Mouse (Mus musculus): ENCODE data around the gene Klhl33. TPM values are rescaled to one million over a fixed set of nuclear protein-coding genes. Genes with fewer than 3 reads are reported as not detected.

Klhl33 gene
- 0.46 TPM for polyA plus RNA-seq (2014; fragmentation: Illumina TruSeq; extraction: RNeasy Lipid Tissue Mini Kit (QIAGEN cat#74804))

DNA sequence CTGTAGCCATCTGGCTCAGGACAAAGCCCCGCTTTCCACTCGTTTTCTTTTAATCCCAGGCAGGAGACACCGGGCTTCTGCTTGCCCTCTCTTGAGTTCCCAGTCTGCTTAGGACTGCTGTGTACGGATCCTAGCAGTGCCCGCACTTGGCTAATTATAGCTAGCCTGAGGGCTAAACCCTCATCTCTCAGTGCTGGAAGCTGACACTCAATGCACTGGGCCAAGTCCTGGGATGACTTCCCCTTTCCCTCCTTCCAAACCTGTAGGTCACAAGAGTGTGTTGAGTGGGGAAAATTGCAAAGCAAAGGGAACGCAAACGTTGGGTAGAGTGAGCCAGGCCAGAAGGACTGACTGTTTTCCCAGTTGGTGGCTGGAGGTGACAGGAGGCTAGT is at the start of gene Klhl33:
Gene Klhl33, minus strand, starts transcription at position 134 of the 392 bp plus-strand sequence.

DNA sequence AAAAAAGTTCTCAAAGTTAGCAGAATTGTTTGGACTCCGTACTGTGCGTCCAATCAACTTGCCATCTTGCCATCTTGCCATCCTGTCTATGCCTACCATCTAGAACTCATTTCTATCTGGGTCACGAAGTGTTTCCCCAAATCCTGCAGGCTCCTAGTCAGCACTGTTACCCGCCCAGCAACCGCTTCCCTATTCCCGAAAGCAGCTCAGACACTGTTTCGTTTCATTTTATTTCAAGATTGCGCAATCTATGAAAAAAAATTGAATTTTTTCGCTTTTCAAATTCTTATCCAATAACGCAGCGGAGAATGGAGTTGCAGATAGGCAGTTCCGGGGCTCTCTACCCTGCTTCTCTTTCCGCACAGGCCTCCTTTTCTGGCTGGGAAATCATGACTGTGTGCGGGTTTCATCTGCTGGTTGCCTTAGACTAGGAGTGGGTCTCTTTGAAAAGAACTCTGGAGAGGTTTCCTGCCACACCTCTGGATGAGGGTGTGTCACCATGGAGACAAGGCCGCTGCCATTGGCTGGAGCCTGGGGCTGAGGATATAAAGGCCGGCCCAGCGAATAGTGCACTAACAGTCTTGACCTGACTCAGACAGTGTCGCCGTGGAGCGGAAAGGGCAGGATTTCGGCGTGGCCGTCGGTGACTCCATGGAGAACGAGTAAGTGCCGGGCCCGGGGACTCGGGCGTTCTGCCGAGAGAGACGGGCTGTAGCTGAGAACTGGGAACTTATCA is 46.8 kb upstream of the Klhl33 start, which contains the start of gene Gm49342:
Gene Gm49342, plus strand, starts transcription at position 586 of the 736 bp plus-strand sequence.

DNA sequence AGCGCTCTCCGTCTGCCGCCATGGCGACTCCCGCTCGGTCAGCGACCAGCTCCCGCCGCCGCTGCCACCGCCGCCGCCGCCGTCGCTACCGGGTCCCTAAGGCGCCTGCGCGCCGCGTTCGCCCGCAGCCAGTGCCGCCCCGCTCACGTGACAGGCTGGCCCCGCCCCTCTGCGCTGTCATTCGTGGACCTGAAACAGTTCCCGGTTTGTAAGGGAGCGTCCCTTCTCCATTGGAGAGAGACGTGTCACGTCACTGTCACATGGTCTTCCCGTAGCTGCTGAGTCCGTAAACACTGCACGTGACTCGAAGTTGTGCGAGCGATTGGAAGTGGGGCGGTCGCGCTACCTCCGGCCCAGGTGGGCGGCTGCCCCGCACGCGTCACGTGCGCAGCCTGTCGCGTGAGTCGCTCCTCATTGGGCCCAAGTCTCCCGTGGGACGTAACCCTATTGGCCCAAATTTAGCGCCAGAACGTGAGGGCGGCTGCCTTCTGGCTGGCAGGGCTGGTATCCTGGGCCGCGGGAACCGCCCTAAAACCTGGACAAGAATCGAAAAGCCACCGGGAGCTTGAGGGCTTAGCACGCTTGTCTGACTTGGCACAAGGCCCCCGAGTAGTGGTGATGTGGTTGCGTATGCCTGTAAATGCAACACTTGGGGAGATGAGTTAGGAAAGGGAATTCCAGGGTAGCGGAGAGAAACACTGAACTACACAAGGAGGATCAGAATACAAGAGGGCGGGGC is 33.6 kb upstream of the Klhl33 start, which contains the start of the genes Pip4p1 and Pnp:
Gene Pip4p1, minus strand, starts transcription at position 103 of the 739 bp plus-strand sequence.
Gene Pnp, plus strand, starts transcription at position 329 of the 739 bp plus-strand sequence.

DNA sequence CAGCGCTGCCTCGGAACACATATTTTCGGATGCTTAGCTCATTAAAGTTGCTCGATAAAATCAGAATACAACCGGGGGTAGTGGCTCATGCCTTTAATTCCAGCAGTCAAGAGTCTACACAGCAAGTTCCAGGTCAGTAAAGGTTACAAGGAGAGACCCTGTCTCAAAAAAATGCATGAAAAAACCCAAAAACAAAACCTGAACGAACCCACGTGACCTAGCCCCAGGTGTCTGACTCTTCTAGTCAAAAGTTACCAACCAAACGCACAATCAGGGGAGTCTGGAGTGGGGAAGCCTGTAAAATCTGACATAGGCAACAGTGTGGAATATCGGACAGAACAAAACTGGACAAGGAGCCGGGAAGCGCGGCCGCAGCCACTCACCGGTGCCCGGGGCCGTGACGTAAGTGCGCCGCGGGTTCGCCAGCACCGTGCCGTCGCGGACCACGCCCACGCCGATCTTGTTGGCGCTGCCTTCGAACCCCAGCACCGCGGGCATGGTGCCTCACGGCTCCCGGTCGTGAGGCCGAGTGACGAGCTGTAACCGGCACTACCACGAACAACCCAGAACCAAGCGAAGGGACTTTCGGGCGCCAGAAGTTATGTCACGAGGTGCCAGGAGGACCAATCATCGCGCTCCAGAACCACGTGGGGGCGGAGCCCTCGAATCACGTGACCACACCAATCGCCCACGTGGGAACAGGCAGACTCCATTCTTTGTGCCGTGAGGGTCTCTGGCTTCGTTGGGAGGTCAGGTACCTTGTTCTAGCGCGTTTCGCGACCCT is 27.2 kb upstream of the Klhl33 start, which contains the start of the genes Osgep and Apex1:
Gene Osgep, minus strand, starts transcription at position 613 of the 784 bp plus-strand sequence.
Gene Apex1, plus strand, starts transcription at position 688 of the 784 bp plus-strand sequence.

DNA sequence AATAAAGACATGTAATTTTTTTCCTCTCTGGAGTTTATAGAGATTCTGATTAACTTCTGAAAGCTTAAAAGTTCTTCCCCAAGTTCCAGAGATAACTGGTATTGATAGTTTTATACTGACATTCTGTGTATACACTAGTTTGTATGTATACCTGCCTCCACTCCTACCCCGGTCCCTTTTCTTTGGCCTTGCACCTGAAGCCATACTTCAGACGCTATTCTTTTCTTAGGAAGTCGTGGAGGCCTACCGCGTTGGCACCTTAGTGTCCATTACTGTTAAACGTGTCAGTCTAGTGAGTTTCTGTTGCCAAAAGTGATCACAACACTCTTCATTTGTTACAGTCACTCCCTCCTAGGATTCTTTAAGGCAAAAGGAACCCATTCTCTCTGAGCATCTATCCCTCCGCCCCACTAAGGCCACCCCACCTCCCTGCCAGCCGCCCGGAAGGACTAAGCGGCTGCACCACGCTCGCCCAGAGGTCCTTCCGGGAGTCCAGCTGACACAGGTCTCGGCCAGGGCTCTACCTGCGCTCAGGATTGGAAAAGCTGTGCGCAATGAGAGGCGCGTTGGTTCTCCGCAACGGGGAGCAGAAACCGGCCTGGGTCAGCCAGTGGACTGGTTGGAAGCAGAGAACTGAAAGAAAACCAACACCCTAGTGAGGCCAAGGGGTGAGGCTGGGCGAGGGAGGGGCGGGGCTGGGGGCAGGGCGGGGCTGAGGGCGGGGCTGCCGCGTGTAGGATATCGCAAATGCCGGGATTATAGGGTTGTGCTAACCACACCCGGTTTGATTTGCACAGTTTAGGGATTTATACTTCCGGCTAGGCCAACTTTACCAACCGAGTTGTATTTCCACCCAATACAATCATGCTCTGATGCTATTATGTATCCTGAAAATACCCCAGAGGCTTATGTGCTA is 27.2 kb downstream of the Klhl33 start, which contains the start of gene Tep1:
Gene Tep1, minus strand, starts transcription at position 672 of the 916 bp plus-strand sequence.

Other genes starting within 250 kb of the Klhl33 start
- gene Olfr747, start 204.3 kb downstream of the Klhl33 start, polyA plus RNA-seq (2014; fragmentation: Illumina TruSeq; extraction: RNeasy Lipid Tissue Mini Kit (QIAGEN cat#74804)): not detected
- gene Olfr748, start 190.1 kb downstream of the Klhl33 start, polyA plus RNA-seq (2014; fragmentation: Illumina TruSeq; extraction: RNeasy Lipid Tissue Mini Kit (QIAGEN cat#74804)): not detected
- not detected for gene Olfr749, start 152.4 kb downstream of the Klhl33 start, polyA plus RNA-seq (2014; fragmentation: Illumina TruSeq; extraction: RNeasy Lipid Tissue Mini Kit (QIAGEN cat#74804))
- gene Ttc5, start 112.0 kb downstream of the Klhl33 start, polyA plus RNA-seq (2014; fragmentation: Illumina TruSeq; extraction: RNeasy Lipid Tissue Mini Kit (QIAGEN cat#74804)): 15.2 TPM
- 0.83 TPM for gene Ccnb1ip1, start 89.8 kb downstream of the Klhl33 start, polyA plus RNA-seq (2014; fragmentation: Illumina TruSeq; extraction: RNeasy Lipid Tissue Mini Kit (QIAGEN cat#74804))
- 50.8 TPM for gene Parp2, start 89.7 kb downstream of the Klhl33 start, polyA plus RNA-seq (2014; fragmentation: Illumina TruSeq; extraction: RNeasy Lipid Tissue Mini Kit (QIAGEN cat#74804))
- gene Tep1, start 26.9 kb downstream of the Klhl33 start, polyA plus RNA-seq (2014; fragmentation: Illumina TruSeq; extraction: RNeasy Lipid Tissue Mini Kit (QIAGEN cat#74804)): 6.2 TPM
- 14.7 TPM for gene Osgep, start 27.4 kb upstream of the Klhl33 start, polyA plus RNA-seq (2014; fragmentation: Illumina TruSeq; extraction: RNeasy Lipid Tissue Mini Kit (QIAGEN cat#74804))
- 27.8 TPM for gene Apex1, start 27.5 kb upstream of the Klhl33 start, polyA plus RNA-seq (2014; fragmentation: Illumina TruSeq; extraction: RNeasy Lipid Tissue Mini Kit (QIAGEN cat#74804))
- gene Pip4p1, start 33.3 kb upstream of the Klhl33 start, polyA plus RNA-seq (2014; fragmentation: Illumina TruSeq; extraction: RNeasy Lipid Tissue Mini Kit (QIAGEN cat#74804)): 10.7 TPM
- gene Pnp, start 33.6 kb upstream of the Klhl33 start, polyA plus RNA-seq (2014; fragmentation: Illumina TruSeq; extraction: RNeasy Lipid Tissue Mini Kit (QIAGEN cat#74804)): 37.1 TPM
- gene Gm49342, start 47.0 kb upstream of the Klhl33 start, polyA plus RNA-seq (2014; fragmentation: Illumina TruSeq; extraction: RNeasy Lipid Tissue Mini Kit (QIAGEN cat#74804)): not detected
- not detected for gene Pnp2, start 58.5 kb upstream of the Klhl33 start, polyA plus RNA-seq (2014; fragmentation: Illumina TruSeq; extraction: RNeasy Lipid Tissue Mini Kit (QIAGEN cat#74804))
- gene Rnase10, start 110.2 kb upstream of the Klhl33 start, polyA plus RNA-seq (2014; fragmentation: Illumina TruSeq; extraction: RNeasy Lipid Tissue Mini Kit (QIAGEN cat#74804)): 1.4 TPM
- not detected for gene Rnase9, start 144.4 kb upstream of the Klhl33 start, polyA plus RNA-seq (2014; fragmentation: Illumina TruSeq; extraction: RNeasy Lipid Tissue Mini Kit (QIAGEN cat#74804))
- not detected for gene Rnase11, start 152.7 kb upstream of the Klhl33 start, polyA plus RNA-seq (2014; fragmentation: Illumina TruSeq; extraction: RNeasy Lipid Tissue Mini Kit (QIAGEN cat#74804))
- gene Rnase12, start 160.2 kb upstream of the Klhl33 start, polyA plus RNA-seq (2014; fragmentation: Illumina TruSeq; extraction: RNeasy Lipid Tissue Mini Kit (QIAGEN cat#74804)): not detected
- not detected for gene Olfr750, start 176.9 kb upstream of the Klhl33 start, polyA plus RNA-seq (2014; fragmentation: Illumina TruSeq; extraction: RNeasy Lipid Tissue Mini Kit (QIAGEN cat#74804))
- 184 TPM for gene Rnase4, start 193.6 kb upstream of the Klhl33 start, polyA plus RNA-seq (2014; fragmentation: Illumina TruSeq; extraction: RNeasy Lipid Tissue Mini Kit (QIAGEN cat#74804))
- gene Ang, start 193.6 kb upstream of the Klhl33 start, polyA plus RNA-seq (2014; fragmentation: Illumina TruSeq; extraction: RNeasy Lipid Tissue Mini Kit (QIAGEN cat#74804)): 4.8 TPM
- 0.54 TPM for gene Eddm3b, start 216.9 kb upstream of the Klhl33 start, polyA plus RNA-seq (2014; fragmentation: Illumina TruSeq; extraction: RNeasy Lipid Tissue Mini Kit (QIAGEN cat#74804))
- 5.0 TPM for gene Rnase6, start 226.4 kb upstream of the Klhl33 start, polyA plus RNA-seq (2014; fragmentation: Illumina TruSeq; extraction: RNeasy Lipid Tissue Mini Kit (QIAGEN cat#74804))
- 1.7 TPM for gene Rnase1, start 249.3 kb upstream of the Klhl33 start, polyA plus RNA-seq (2014; fragmentation: Illumina TruSeq; extraction: RNeasy Lipid Tissue Mini Kit (QIAGEN cat#74804))